Mouse (Mus musculus) midbrain, embryonic 15.5 days (tissue): ENCODE measurements around the gene Mrps15. TPM values are rescaled to one million over a fixed set of nuclear protein-coding genes. Genes with fewer than 3 reads are reported as not detected.
"Not testable (repeated sequence)": the region's sequence is repeated elsewhere in the genome, so short reads cannot be mapped to it uniquely, and the experiment has no call there.

Experiments used
- ATAC-seq: fragments of 200-750 bp; cut with Nextera tagmentation; replicated peaks from 2 replicates; pipeline ENCODE4 v1.8.0; 2017; ENCODE audit warnings: moderate TSS enrichment
- H3K27ac ChIP-seq: fragments of 300-500 bp; sonication (generic); 2 replicates; pipeline ENCODE4 v1.5.1; 2015; ENCODE audit warnings: mild to moderate bottlenecking, inconsistent platforms
- H3K27me3 ChIP-seq: fragments of 300-500 bp; sonication (generic); replicated peaks from 2 replicates; pipeline ENCODE4 v1.6.1; 2015; ENCODE audit warnings: inconsistent platforms
- H3K36me3 ChIP-seq: fragments of 300-500 bp; sonication (generic); replicated peaks from 2 replicates; pipeline ENCODE4 v1.6.1; 2015; ENCODE audit warnings: inconsistent platforms
- H3K4me1 ChIP-seq: fragments of 300-500 bp; sonication (generic); 2 replicates; pipeline ENCODE4 v1.6.1; 2015; ENCODE audit warnings: inconsistent platforms
- H3K4me2 ChIP-seq: fragments of 300-500 bp; sonication (generic); 2 replicates; pipeline ENCODE4 v1.6.1; 2015; ENCODE audit warnings: inconsistent platforms, mild to moderate bottlenecking, moderate library complexity
- H3K4me3 ChIP-seq: fragments of 300-500 bp; sonication (generic); 2 replicates; pipeline ENCODE4 v1.5.1; 2015; ENCODE audit warnings: mild to moderate bottlenecking, inconsistent platforms
- H3K9ac ChIP-seq: fragments of 300-500 bp; sonication (generic); 2 replicates; pipeline ENCODE4 v1.6.1; 2015; ENCODE audit warnings: mild to moderate bottlenecking, inconsistent platforms
- H3K9me3 ChIP-seq: fragments of 300-500 bp; sonication (generic); 2 replicates; pipeline ENCODE4 v1.6.1; 2016; ENCODE audit warnings: inconsistent platforms
- WGBS: fragments of 180-500 bp; shearing (Covaris S2); methylation state at CpG from one replicate; pipeline ENCODE4 v1.1.7; 2015; ENCODE audit warnings: mixed read lengths; 5-methylcytosine and 5-hydroxymethylcytosine counted together
- polyA plus RNA-seq: library from polyadenylated mRNA; unstranded; fragments of >200 nt; fragmentation: Nextera tagmentation; extraction: Ambion mirVana; gene quantifications from 2 replicates; pipeline ENCODE4 v1.2.1, GENCODE M21; 2015

The Mrps15 gene
- polyA plus RNA-seq, 1 experiment from 2014 or later = 130 TPM

- Histone ChIP-seq H3K9me3 (no peaks in the 10 kb centered on the region), H3K27me3 (no peaks in the 10 kb centered on the region), H3K4me3 (no peak overlapping the region), H3K36me3 (peaks cover 14% of the 10 kb centered on the region; the same call in 1 of the 2 replicates), H3K27ac (no peak overlapping the region), H3K9ac (no peak overlapping the region), H3K4me1 (no peaks in the 10 kb centered on the region), H3K4me2 (no peak overlapping the region)
- no peak for ATAC-seq
- 78% methylated on average over 8 of the region's 8 CpGs for WGBS
Observed at GRCm38 (mm10) chr4:126084382-126084781, 37.7 kb downstream of the Mrps15 start.

- no peak overlapping the region; the same call in 1 of the 2 replicates for H3K9ac ChIP-seq
- ATAC-seq = 0 out of 2 replicates have a peak, but pooled peaks have one; percentile 54
- WGBS = 33% methylated on average over 7 of the region's 7 CpGs
Observed at GRCm38 (mm10) chr4:126085996-126086576, 39.4 kb downstream of the Mrps15 start.

GRCm38 (mm10) chr4:126090101-126090847 lies 43.5 kb downstream of the Mrps15 start:
- Histone ChIP-seq H3K27me3 (no peaks in the 10 kb centered on the region), H3K9ac (no peak overlapping the region), H3K4me3 (no peak overlapping the region), H3K27ac (no peak overlapping the region), H3K4me2 (no peak overlapping the region), H3K9me3 (no peaks in the 10 kb centered on the region), H3K4me1 (no peaks in the 10 kb centered on the region), H3K36me3 (0 out of 2 replicates have a peak, but pooled peaks cover 11% of the 10 kb centered on the region)
- 81% methylated on average over 7 of the region's 7 CpGs for WGBS
- no peak for ATAC-seq

More at GRCm38 (mm10) chr4:126085996-126086576, 39.4 kb downstream of the Mrps15 start:
- H3K4me2 ChIP-seq = no peak overlapping the region
- H3K4me3 ChIP-seq = no peak overlapping the region
- H3K27ac ChIP-seq = no peak overlapping the region
- H3K4me1 ChIP-seq = no peaks in the 10 kb centered on the region
- H3K36me3 ChIP-seq = peaks cover 14% of the 10 kb centered on the region; the same call in 1 of the 2 replicates
- H3K9me3 ChIP-seq = no peaks in the 10 kb centered on the region
- no peaks in the 10 kb centered on the region for H3K27me3 ChIP-seq

- Histone ChIP-seq H3K4me1 (no peaks in the 10 kb centered on the region), H3K27ac (no peak overlapping the region), H3K9me3 (no peaks in the 10 kb centered on the region), H3K27me3 (no peaks in the 10 kb centered on the region), H3K4me2 (no peak overlapping the region), H3K36me3 (0 out of 2 replicates have a peak, but pooled peaks cover 11% of the 10 kb centered on the region), H3K4me3 (no peak overlapping the region), H3K9ac (no peak overlapping the region)
- no peak for ATAC-seq
- WGBS = 86% methylated on average over 4 of the region's 4 CpGs
Observed at GRCm38 (mm10) chr4:126090848-126091124, 44.1 kb downstream of the Mrps15 start.

- H3K9me3 ChIP-seq = no peaks in the 10 kb centered on the region
- 86% methylated on average over 8 of the region's 8 CpGs for WGBS
- no peak for ATAC-seq
- H3K4me2 ChIP-seq = no peak overlapping the region
- no peak overlapping the region for H3K9ac ChIP-seq
- H3K4me1 ChIP-seq = peaks cover 2% of the 10 kb centered on the region; the same call in 1 of the 2 replicates
- H3K27ac ChIP-seq = no peak overlapping the region
- 0 out of 2 replicates have a peak, but pooled peaks cover 11% of the 10 kb centered on the region for H3K36me3 ChIP-seq
- H3K4me3 ChIP-seq = no peak overlapping the region
- H3K27me3 ChIP-seq = no peaks in the 10 kb centered on the region
Observed at GRCm38 (mm10) chr4:126091873-126092272, 45.1 kb downstream of the Mrps15 start.

GRCm38 (mm10) chr4:126095622-126096430 lies 49.1 kb downstream of the Mrps15 start:
- Histone ChIP-seq H3K4me2 (peak overlapping the region; percentile 54; the same call in 1 of the 2 replicates), H3K27ac (peak overlapping the region; percentile 86; the same call in 1 of the 2 replicates), H3K4me3 (peak overlapping the region; percentile 53), H3K4me1 (peaks cover 16% of the 10 kb centered on the region)
- H3K36me3 ChIP-seq, H3K27me3 ChIP-seq, H3K9me3 ChIP-seq, ATAC-seq, H3K9ac ChIP-seq: not testable (repeated sequence)
- WGBS = 55% methylated on average over 14 of the region's 14 CpGs

- H3K9me3 ChIP-seq = no peaks in the 10 kb centered on the region
- peak within 1 kb of the TSS; percentile 54 for H3K4me2 ChIP-seq
- peak within 1 kb of the TSS; percentile 86 for H3K27ac ChIP-seq
- 3% methylated on average over 37 of the region's 37 CpGs for WGBS
- H3K27me3 ChIP-seq = no peaks in the 10 kb centered on the region
- H3K4me3 ChIP-seq = peak within 1 kb of the TSS; percentile 53
- peak within 1 kb of the TSS; percentile 62 for H3K9ac ChIP-seq
- H3K36me3 ChIP-seq = no peaks in the 10 kb centered on the region
- peaks cover 20% of the 10 kb centered on the region for H3K4me1 ChIP-seq
- ATAC-seq = peak; percentile 97
Observed at GRCm38 (mm10) chr4:126096464-126097111, 49.9 kb downstream of the Mrps15 start, which contains the start of gene Lsm10. Lsm10 (plus strand) TSS chr4:126096623.

GRCm38 (mm10) chr4:126097711-126098253 lies 51.1 kb downstream of the Mrps15 start:
- Histone ChIP-seq H3K36me3 (no peaks in the 10 kb centered on the region), H3K4me3 (no peak overlapping the region), H3K27ac (no peak overlapping the region), H3K4me1 (peaks cover 25% of the 10 kb centered on the region), H3K9ac (no peak overlapping the region), H3K27me3 (no peaks in the 10 kb centered on the region), H3K4me2 (no peak overlapping the region), H3K9me3 (no peaks in the 10 kb centered on the region)
- ATAC-seq = no peak
- WGBS = 96% methylated on average over 20 of the region's 20 CpGs

GRCm38 (mm10) chr4:126099365-126099764 lies 52.6 kb downstream of the Mrps15 start:
- no peaks in the 10 kb centered on the region for H3K27me3 ChIP-seq
- H3K4me3 ChIP-seq = no peak overlapping the region
- no peak overlapping the region for H3K9ac ChIP-seq
- H3K4me1 ChIP-seq = peaks cover 33% of the 10 kb centered on the region
- WGBS = 95% methylated on average over 3 of the region's 3 CpGs
- ATAC-seq = no peak
- H3K27ac ChIP-seq = no peak overlapping the region
- H3K36me3 ChIP-seq = no peaks in the 10 kb centered on the region
- no peak overlapping the region for H3K4me2 ChIP-seq
- no peaks in the 10 kb centered on the region for H3K9me3 ChIP-seq

GRCm38 (mm10) chr4:126100764-126101163 lies 54.0 kb downstream of the Mrps15 start:
- H3K4me2 ChIP-seq = no peak overlapping the region
- H3K9ac ChIP-seq = no peak overlapping the region
- ATAC-seq = no peak
- WGBS = 93% methylated on average over 3 of the region's 3 CpGs
- no peaks in the 10 kb centered on the region for H3K9me3 ChIP-seq
- H3K27ac ChIP-seq = no peak overlapping the region
- no peaks in the 10 kb centered on the region for H3K36me3 ChIP-seq
- H3K27me3 ChIP-seq = no peaks in the 10 kb centered on the region
- H3K4me3 ChIP-seq = no peak overlapping the region
- H3K4me1 ChIP-seq = peaks cover 47% of the 10 kb centered on the region

GRCm38 (mm10) chr4:126102061-126102841 lies 55.5 kb downstream of the Mrps15 start:
- H3K4me3 ChIP-seq = no peak overlapping the region; the same call in 1 of the 2 replicates
- no peaks in the 10 kb centered on the region for H3K9me3 ChIP-seq
- H3K27ac ChIP-seq = peak overlapping the region; percentile 84
- ATAC-seq = no peak
- no peak overlapping the region for H3K9ac ChIP-seq
- WGBS = 41% methylated on average over 7 of the region's 7 CpGs
- no peaks in the 10 kb centered on the region for H3K27me3 ChIP-seq
- peak overlapping the region; percentile 68 for H3K4me2 ChIP-seq
- no peaks in the 10 kb centered on the region for H3K36me3 ChIP-seq
- peaks cover 53% of the 10 kb centered on the region for H3K4me1 ChIP-seq
